Mouse (Mus musculus): Measurements from ENCODE around the gene Pabpc1l. TPM values are rescaled to one million over a fixed set of nuclear protein-coding genes. Genes with fewer than 3 reads are reported as not detected.

The Pabpc1l gene
- total and polyA plus RNA-seq, 2 experiments from 2014 or later = 0.22 to 2.0 TPM

GRCm38 (mm10) chr2:164038407-164039028 is 13.3 kb downstream of the Pabpc1l start:
- Histone ChIP-seq H3K9ac (replicated peaks; ENCODE audit: low read length, poor library complexity, severe bottlenecking) (no peak overlapping the region), H3K4me2 (ENCODE audit: low read depth, low read length, poor library complexity, severe bottlenecking) (no peak overlapping the region), H3K4me1 (ENCODE audit: insufficient read depth, low read length) (no peaks in the 10 kb centered on the region), H3K36me3 (ENCODE audit: insufficient read depth, low read length) (no peaks in the 10 kb centered on the region), H3K27ac (ENCODE audit: low read depth, low read length) (no peak overlapping the region), H3K27me3 (ENCODE audit: insufficient read depth, low read length) (no peaks in the 10 kb centered on the region), H3K4me3 (ENCODE audit: low read depth, low read length) (no peak overlapping the region), H3K9me3 (ENCODE audit: low read length) (no peaks in the 10 kb centered on the region)
- TF ChIP-seq CTCF (IDR thresholded peaks at IDR 0.05) = no peak
- 94% methylated on average over 1 of the region's 1 CpGs for WGBS
- ATAC-seq (ENCODE audit: low FRiP score) (no peak), DNase-seq (ENCODE audit: low spot score) (no peak)

GRCm38 (mm10) chr2:164040949-164041348 is 15.7 kb downstream of the Pabpc1l start:
- H3K27me3 ChIP-seq (ENCODE audit: insufficient read depth, low read length) = no peaks in the 10 kb centered on the region
- DNase-seq (ENCODE audit: low spot score) (no peak), ATAC-seq (ENCODE audit: low FRiP score) (no peak)
- WGBS = 90% methylated on average over 6 of the region's 6 CpGs
- H3K4me2 ChIP-seq (ENCODE audit: low read depth, low read length, poor library complexity, severe bottlenecking) = no peak overlapping the region
- H3K4me3 ChIP-seq (ENCODE audit: low read depth, low read length) = no peak overlapping the region
- H3K36me3 ChIP-seq (ENCODE audit: insufficient read depth, low read length) = no peaks in the 10 kb centered on the region
- no peaks in the 10 kb centered on the region for H3K9me3 ChIP-seq (ENCODE audit: low read length)
- H3K4me1 ChIP-seq (ENCODE audit: insufficient read depth, low read length) = no peaks in the 10 kb centered on the region
- TF ChIP-seq CTCF (IDR thresholded peaks at IDR 0.05) = no peak
- no peak overlapping the region for H3K9ac ChIP-seq (replicated peaks; ENCODE audit: low read length, poor library complexity, severe bottlenecking)
- no peak overlapping the region for H3K27ac ChIP-seq (ENCODE audit: low read depth, low read length)

GRCm38 (mm10) chr2:164041523-164041922 is 16.3 kb downstream of the Pabpc1l start:
- no peak overlapping the region for H3K4me3 ChIP-seq (ENCODE audit: low read depth, low read length)
- no peak for ATAC-seq (ENCODE audit: low FRiP score)
- H3K36me3 ChIP-seq (ENCODE audit: insufficient read depth, low read length) = no peaks in the 10 kb centered on the region
- no peak for TF ChIP-seq CTCF (IDR thresholded peaks at IDR 0.05)
- H3K27ac ChIP-seq (ENCODE audit: low read depth, low read length) = no peak overlapping the region
- WGBS = 88% methylated on average over 2 of the region's 2 CpGs
- no peak overlapping the region for H3K9ac ChIP-seq (replicated peaks; ENCODE audit: low read length, poor library complexity, severe bottlenecking)
- H3K9me3 ChIP-seq (ENCODE audit: low read length) = no peaks in the 10 kb centered on the region
- H3K27me3 ChIP-seq (ENCODE audit: insufficient read depth, low read length) = no peaks in the 10 kb centered on the region
- no peak for DNase-seq (ENCODE audit: low spot score)
- H3K4me2 ChIP-seq (ENCODE audit: low read depth, low read length, poor library complexity, severe bottlenecking) = no peak overlapping the region
- H3K4me1 ChIP-seq (ENCODE audit: insufficient read depth, low read length) = no peaks in the 10 kb centered on the region

- ATAC-seq (ENCODE audit: low FRiP score) (peak; percentile 41; the same call in 1 of the 2 replicates), DNase-seq (ENCODE audit: low spot score) (peak; percentile 46)
- Histone ChIP-seq H3K27ac (ENCODE audit: low read depth, low read length) (no peak overlapping the region), H3K36me3 (ENCODE audit: insufficient read depth, low read length) (peaks cover 3% of the 10 kb centered on the region; the same call in 1 of the 2 replicates), H3K4me2 (ENCODE audit: low read depth, low read length, poor library complexity, severe bottlenecking) (peak overlapping the region; percentile 41), H3K9me3 (ENCODE audit: low read length) (no peaks in the 10 kb centered on the region), H3K4me1 (ENCODE audit: insufficient read depth, low read length) (no peaks in the 10 kb centered on the region), H3K4me3 (ENCODE audit: low read depth, low read length) (peak overlapping the region; percentile 27), H3K9ac (replicated peaks; ENCODE audit: low read length, poor library complexity, severe bottlenecking) (no peak overlapping the region), H3K27me3 (ENCODE audit: insufficient read depth, low read length) (no peaks in the 10 kb centered on the region)
- WGBS = 1% methylated on average over 12 of the region's 16 CpGs
- no peak for TF ChIP-seq CTCF (IDR thresholded peaks at IDR 0.05)
Measured at GRCm38 (mm10) chr2:164047197-164047690, 22.0 kb downstream of the Pabpc1l start.

- H3K27ac ChIP-seq (ENCODE audit: low read depth, low read length) = no peak overlapping the region
- no peak for DNase-seq (ENCODE audit: low spot score)
- no peaks in the 10 kb centered on the region for H3K27me3 ChIP-seq (ENCODE audit: insufficient read depth, low read length)
- H3K9me3 ChIP-seq (ENCODE audit: low read length) = no peaks in the 10 kb centered on the region
- no peaks in the 10 kb centered on the region for H3K4me1 ChIP-seq (ENCODE audit: insufficient read depth, low read length)
- H3K9ac ChIP-seq (replicated peaks; ENCODE audit: low read length, poor library complexity, severe bottlenecking) = no peak overlapping the region
- no peak overlapping the region for H3K4me2 ChIP-seq (ENCODE audit: low read depth, low read length, poor library complexity, severe bottlenecking)
- H3K4me3 ChIP-seq (ENCODE audit: low read depth, low read length) = no peak overlapping the region
- no peak for ATAC-seq (ENCODE audit: low FRiP score)
- no peak for TF ChIP-seq CTCF (IDR thresholded peaks at IDR 0.05)
- WGBS = 91% methylated on average over 8 of the region's 8 CpGs
- H3K36me3 ChIP-seq (ENCODE audit: insufficient read depth, low read length) = peaks cover 52% of the 10 kb centered on the region
Measured at GRCm38 (mm10) chr2:164053767-164054166, 28.5 kb downstream of the Pabpc1l start.

GRCm38 (mm10) chr2:164054671-164055070 is 29.4 kb downstream of the Pabpc1l start:
- Histone ChIP-seq H3K9ac (replicated peaks; ENCODE audit: low read length, poor library complexity, severe bottlenecking) (no peak overlapping the region), H3K27ac (ENCODE audit: low read depth, low read length) (no peak overlapping the region), H3K36me3 (ENCODE audit: insufficient read depth, low read length) (peaks cover 60% of the 10 kb centered on the region), H3K9me3 (ENCODE audit: low read length) (no peaks in the 10 kb centered on the region), H3K4me1 (ENCODE audit: insufficient read depth, low read length) (no peaks in the 10 kb centered on the region), H3K27me3 (ENCODE audit: insufficient read depth, low read length) (no peaks in the 10 kb centered on the region), H3K4me2 (ENCODE audit: low read depth, low read length, poor library complexity, severe bottlenecking) (no peak overlapping the region), H3K4me3 (ENCODE audit: low read depth, low read length) (no peak overlapping the region)
- no peak for DNase-seq (ENCODE audit: low spot score)
- ATAC-seq (ENCODE audit: low FRiP score) = no peak
- WGBS = 97% methylated on average over 8 of the region's 8 CpGs
- TF ChIP-seq CTCF (IDR thresholded peaks at IDR 0.05) = no peak
